Mouse (Mus musculus): ENCODE results near the gene Adgrl3. TPM values are rescaled to one million over a fixed set of nuclear protein-coding genes. Genes with fewer than 3 reads are reported as not detected.

Adgrl3 gene
- polyA plus RNA-seq, 1 experiment from 2014 or later: 51.3 TPM

- H3K4me1 ChIP-seq: peaks cover 5% of the 10 kb centered on the region; the same call in 1 of the 2 replicates
- H3K27me3 ChIP-seq: no peaks in the 10 kb centered on the region
- no peaks in the 10 kb centered on the region for H3K36me3 ChIP-seq
- ATAC-seq (replicated peaks): no peak
- no peak overlapping the region for H3K4me3 ChIP-seq
- no peak overlapping the region for H3K4me2 ChIP-seq (replicated peaks)
- 57% methylated on average over 6 of the region's 6 CpGs for WGBS
- no peak overlapping the region for H3K27ac ChIP-seq (replicated peaks)
- no peaks in the 10 kb centered on the region for H3K9me3 ChIP-seq
- H3K9ac ChIP-seq (replicated peaks): no peak overlapping the region
Observed at GRCm38 (mm10) chr5:81275346-81276047, 255.6 kb downstream of the Adgrl3 start.

- Histone ChIP-seq H3K27me3 (no peaks in the 10 kb centered on the region), H3K36me3 (no peaks in the 10 kb centered on the region), H3K4me3 (no peak overlapping the region), H3K4me2 (replicated peaks) (no peak overlapping the region), H3K4me1 (no peaks in the 10 kb centered on the region), H3K9me3 (no peaks in the 10 kb centered on the region), H3K9ac (replicated peaks) (no peak overlapping the region), H3K27ac (replicated peaks) (no peak overlapping the region)
- no peak for ATAC-seq (replicated peaks)
- WGBS: 75% methylated on average over 2 of the region's 2 CpGs
Observed at GRCm38 (mm10) chr5:81279246-81279645, 259.3 kb downstream of the Adgrl3 start.

GRCm38 (mm10) chr5:81285643-81286042 is 265.7 kb downstream of the Adgrl3 start:
- 45% methylated on average over 1 of the region's 1 CpGs for WGBS
- no peak for ATAC-seq (replicated peaks)
- Histone ChIP-seq H3K36me3 (no peaks in the 10 kb centered on the region), H3K27me3 (no peaks in the 10 kb centered on the region), H3K4me1 (no peaks in the 10 kb centered on the region), H3K9me3 (no peaks in the 10 kb centered on the region), H3K9ac (replicated peaks) (no peak overlapping the region), H3K4me2 (replicated peaks) (no peak overlapping the region), H3K27ac (replicated peaks) (no peak overlapping the region), H3K4me3 (no peak overlapping the region)

GRCm38 (mm10) chr5:81301874-81302273 is 281.9 kb downstream of the Adgrl3 start:
- H3K9me3 ChIP-seq: no peaks in the 10 kb centered on the region
- no peak overlapping the region for H3K9ac ChIP-seq (replicated peaks)
- no peak overlapping the region for H3K4me2 ChIP-seq (replicated peaks)
- ATAC-seq (replicated peaks): no peak
- H3K27me3 ChIP-seq: no peaks in the 10 kb centered on the region
- H3K36me3 ChIP-seq: no peaks in the 10 kb centered on the region
- H3K4me1 ChIP-seq: no peaks in the 10 kb centered on the region
- H3K4me3 ChIP-seq: no peak overlapping the region
- H3K27ac ChIP-seq (replicated peaks): no peak overlapping the region

GRCm38 (mm10) chr5:81317406-81318112 is 297.6 kb downstream of the Adgrl3 start:
- Histone ChIP-seq H3K4me3 (no peak overlapping the region), H3K4me2 (replicated peaks) (no peak overlapping the region), H3K9ac (replicated peaks) (no peak overlapping the region), H3K36me3 (no peaks in the 10 kb centered on the region), H3K27me3 (no peaks in the 10 kb centered on the region; the same call in 1 of the 2 replicates), H3K4me1 (peaks cover 7% of the 10 kb centered on the region), H3K9me3 (no peaks in the 10 kb centered on the region), H3K27ac (replicated peaks) (no peak overlapping the region)
- 96% methylated on average over 3 of the region's 3 CpGs for WGBS
- no peak for ATAC-seq (replicated peaks)

- no peak overlapping the region for H3K4me2 ChIP-seq (replicated peaks)
- whole genome bisulfite sequencing: 7% methylated on average over 2 of the region's 2 CpGs
- H3K27me3 ChIP-seq: peaks cover 4% of the 10 kb centered on the region; the same call in 1 of the 2 replicates
- peak; percentile 74 for ATAC-seq (replicated peaks)
- no peaks in the 10 kb centered on the region for H3K36me3 ChIP-seq
- peaks cover 7% of the 10 kb centered on the region for H3K4me1 ChIP-seq
- no peaks in the 10 kb centered on the region for H3K9me3 ChIP-seq
- no peak overlapping the region for H3K9ac ChIP-seq (replicated peaks)
- no peak overlapping the region for H3K4me3 ChIP-seq
- H3K27ac ChIP-seq (replicated peaks): no peak overlapping the region
Observed at GRCm38 (mm10) chr5:81321276-81321934, 301.5 kb downstream of the Adgrl3 start.

GRCm38 (mm10) chr5:81322064-81322463 is 302.1 kb downstream of the Adgrl3 start:
- ATAC-seq (replicated peaks): no peak
- Histone ChIP-seq H3K9me3 (no peaks in the 10 kb centered on the region), H3K27ac (replicated peaks) (no peak overlapping the region), H3K36me3 (no peaks in the 10 kb centered on the region), H3K4me3 (no peak overlapping the region), H3K4me2 (replicated peaks) (no peak overlapping the region), H3K9ac (replicated peaks) (no peak overlapping the region), H3K27me3 (peaks cover 6% of the 10 kb centered on the region; the same call in 1 of the 2 replicates), H3K4me1 (peaks cover 7% of the 10 kb centered on the region)
- 50% methylated on average over 4 of the region's 4 CpGs for WGBS

GRCm38 (mm10) chr5:81326916-81327315 is 307.0 kb downstream of the Adgrl3 start:
- Histone ChIP-seq H3K9ac (replicated peaks) (no peak overlapping the region), H3K4me2 (replicated peaks) (no peak overlapping the region), H3K27ac (replicated peaks) (no peak overlapping the region), H3K4me1 (peaks cover 4% of the 10 kb centered on the region), H3K36me3 (no peaks in the 10 kb centered on the region), H3K4me3 (no peak overlapping the region), H3K27me3 (peaks cover 6% of the 10 kb centered on the region; the same call in 1 of the 2 replicates), H3K9me3 (no peaks in the 10 kb centered on the region)
- 80% methylated on average over 4 of the region's 4 CpGs for WGBS
- no peak for ATAC-seq (replicated peaks)

GRCm38 (mm10) chr5:81327392-81327791 is 307.5 kb downstream of the Adgrl3 start:
- peaks cover 6% of the 10 kb centered on the region; the same call in 1 of the 2 replicates for H3K27me3 ChIP-seq
- peaks cover 4% of the 10 kb centered on the region for H3K4me1 ChIP-seq
- H3K9me3 ChIP-seq: no peaks in the 10 kb centered on the region
- no peaks in the 10 kb centered on the region for H3K36me3 ChIP-seq
- H3K9ac ChIP-seq (replicated peaks): no peak overlapping the region
- 89% methylated on average over 1 of the region's 1 CpGs for WGBS
- no peak overlapping the region for H3K27ac ChIP-seq (replicated peaks)
- H3K4me2 ChIP-seq (replicated peaks): no peak overlapping the region
- no peak overlapping the region for H3K4me3 ChIP-seq
- no peak for ATAC-seq (replicated peaks)

- Histone ChIP-seq H3K36me3 (no peaks in the 10 kb centered on the region), H3K4me2 (replicated peaks) (0 out of 2 replicates have a peak overlapping the region, but pooled peaks have one; percentile 7), H3K9me3 (no peaks in the 10 kb centered on the region), H3K4me1 (peaks cover 4% of the 10 kb centered on the region; the same call in 1 of the 2 replicates), H3K9ac (replicated peaks) (no peak overlapping the region), H3K27me3 (0 out of 2 replicates have a peak, but pooled peaks cover 6% of the 10 kb centered on the region), H3K27ac (replicated peaks) (no peak overlapping the region), H3K4me3 (no peak overlapping the region)
- 0 out of 2 replicates have a peak, but pooled peaks have one; percentile 29 for ATAC-seq (replicated peaks)
- WGBS: 16% methylated on average over 18 of the region's 18 CpGs
Observed at GRCm38 (mm10) chr5:81329571-81329971, 309.6 kb downstream of the Adgrl3 start.

- H3K9me3 ChIP-seq: no peaks in the 10 kb centered on the region
- no peak overlapping the region for H3K27ac ChIP-seq (replicated peaks)
- no peak overlapping the region for H3K4me2 ChIP-seq (replicated peaks)
- WGBS: 13% methylated on average over 1 of the region's 1 CpGs
- H3K4me3 ChIP-seq: no peak overlapping the region
- no peaks in the 10 kb centered on the region for H3K4me1 ChIP-seq
- 0 out of 2 replicates have a peak, but pooled peaks cover 2% of the 10 kb centered on the region for H3K27me3 ChIP-seq
- no peak overlapping the region for H3K9ac ChIP-seq (replicated peaks)
- ATAC-seq (replicated peaks): 0 out of 2 replicates have a peak, but pooled peaks have one; percentile 35
- no peaks in the 10 kb centered on the region for H3K36me3 ChIP-seq
Observed at GRCm38 (mm10) chr5:81344330-81344729, 324.4 kb downstream of the Adgrl3 start.

GRCm38 (mm10) chr5:81345096-81345435 is 325.1 kb downstream of the Adgrl3 start:
- Histone ChIP-seq H3K4me1 (no peaks in the 10 kb centered on the region), H3K4me3 (no peak overlapping the region), H3K27ac (replicated peaks) (no peak overlapping the region), H3K9ac (replicated peaks) (no peak overlapping the region), H3K4me2 (replicated peaks) (no peak overlapping the region), H3K36me3 (no peaks in the 10 kb centered on the region), H3K27me3 (0 out of 2 replicates have a peak, but pooled peaks cover 2% of the 10 kb centered on the region), H3K9me3 (no peaks in the 10 kb centered on the region)
- WGBS: 42% methylated on average over 3 of the region's 3 CpGs
- no peak for ATAC-seq (replicated peaks)
